Mouse (Mus musculus): Measurements from ENCODE around the gene Mup21.
"Not testable (repeated sequence)": the region's sequence is repeated elsewhere in the genome, so short reads cannot be mapped to it uniquely, and the experiment has no call there.

The Mup21 gene

DNA sequence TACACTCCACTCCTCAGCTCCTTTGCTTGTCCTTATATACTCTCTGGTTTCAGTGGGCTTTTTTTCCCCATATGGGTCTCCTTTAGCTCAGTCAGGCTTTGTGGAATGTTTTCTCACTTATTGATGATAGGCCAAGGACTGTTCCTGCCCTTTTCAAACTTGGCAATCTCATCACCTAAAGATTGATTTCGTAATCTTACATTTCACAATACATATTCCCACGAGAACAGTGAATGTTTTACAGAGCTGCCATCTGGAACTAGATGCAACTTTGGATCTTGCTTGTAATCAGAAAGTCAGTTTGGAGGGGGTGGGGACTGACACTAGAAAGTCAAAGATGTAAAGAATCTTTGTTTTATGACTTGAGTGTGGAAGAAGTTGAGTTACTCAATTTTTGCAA is at the start of gene Mup21:
Gene Mup21, minus strand, starts transcription at position 53 of the 400 bp plus-strand sequence.
- no peak for DNase-seq (ENCODE audit: low spot score)

DNA sequence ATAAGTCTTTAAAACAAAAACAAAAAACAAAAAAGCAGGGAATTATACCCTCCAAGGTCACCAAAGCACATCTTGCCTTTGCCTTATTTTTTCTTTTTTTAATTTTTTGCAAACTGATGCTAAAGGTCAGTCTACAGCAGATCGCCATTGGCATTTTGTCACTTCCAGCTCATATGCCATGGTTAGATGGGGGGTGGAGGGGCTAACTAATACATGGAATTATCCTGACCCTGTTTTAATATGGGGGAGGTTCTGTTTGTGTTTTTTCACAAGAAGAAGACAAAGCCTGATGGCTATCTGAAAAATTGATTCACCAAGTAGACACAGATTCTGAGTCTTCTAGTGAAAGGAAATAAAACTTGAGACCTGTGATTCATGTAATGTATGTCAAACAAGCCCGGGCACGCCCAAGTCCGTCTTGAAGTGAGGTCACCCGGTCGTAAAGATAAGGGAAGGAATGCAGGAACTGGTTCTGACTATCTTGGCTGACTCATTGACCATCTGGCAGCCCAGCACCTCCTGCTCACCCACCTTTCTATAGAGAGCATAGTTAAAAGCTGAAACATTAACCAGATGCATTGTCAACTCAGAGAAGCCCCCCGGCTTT is 49.4 kb upstream of the Mup21 start:
- DNase-seq (ENCODE audit: low spot score), result peak; percentile 42

DNA sequence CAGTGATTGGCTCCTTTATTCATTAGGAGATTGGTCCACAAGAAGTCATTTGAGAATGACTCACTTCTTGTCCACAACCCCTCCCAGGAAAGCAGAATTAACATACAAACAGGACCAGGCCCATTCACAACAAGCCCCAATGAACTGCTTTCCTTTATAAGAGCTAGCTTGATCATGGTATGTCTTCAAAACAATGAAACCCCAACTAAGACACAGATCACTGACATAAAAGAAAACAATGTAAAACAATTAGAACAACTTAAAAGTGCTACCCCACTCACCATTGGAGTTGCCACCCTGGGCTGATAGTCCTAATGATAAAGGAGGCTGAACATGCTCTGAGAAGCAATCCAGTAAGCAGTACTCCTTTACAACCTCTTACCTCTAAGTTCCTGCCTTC is 38.1 kb upstream of the Mup21 start:
- no peak for DNase-seq (ENCODE audit: low spot score)

DNA sequence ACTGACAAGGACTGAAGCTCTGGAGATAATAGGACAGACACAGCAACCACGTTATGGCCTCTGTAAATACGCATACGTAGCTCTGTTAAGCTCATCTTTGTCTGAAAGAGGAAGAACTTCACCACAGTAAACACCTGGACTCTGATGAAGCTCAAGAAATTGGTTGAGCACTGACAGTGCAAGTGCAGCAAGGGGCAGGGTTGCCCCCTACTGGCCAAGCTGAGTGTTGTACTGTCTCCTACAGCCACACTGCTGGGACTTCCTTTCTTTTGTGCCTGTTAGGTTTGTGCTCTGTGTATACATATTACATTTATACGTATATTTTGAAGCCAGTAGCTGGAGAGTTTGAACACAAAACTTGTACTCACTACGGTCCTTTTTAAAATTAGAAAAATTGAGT is 26.6 kb upstream of the Mup21 start:
- DNase-seq (ENCODE audit: low spot score), result no peak

DNA sequence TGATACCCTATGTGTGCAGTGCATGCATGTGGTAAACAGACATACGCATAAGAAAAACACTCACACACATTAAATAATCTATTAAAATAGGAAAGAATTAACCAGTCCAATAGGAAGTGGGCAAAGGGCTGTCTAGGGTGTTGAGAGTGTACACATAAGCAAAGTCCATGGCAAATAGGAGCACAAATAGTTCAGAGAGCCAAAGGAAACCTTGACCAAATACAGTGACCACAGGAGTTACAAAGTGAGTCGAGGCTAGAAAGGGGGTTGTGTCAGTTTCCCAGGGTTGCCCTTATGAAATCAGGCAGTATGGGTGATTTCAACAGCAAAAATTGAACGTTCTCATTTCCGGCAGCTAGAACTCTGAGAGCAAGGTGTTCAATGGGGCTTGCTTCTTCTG is 23.8 kb upstream of the Mup21 start:
- DNase-seq (ENCODE audit: low spot score), result no peak

DNA sequence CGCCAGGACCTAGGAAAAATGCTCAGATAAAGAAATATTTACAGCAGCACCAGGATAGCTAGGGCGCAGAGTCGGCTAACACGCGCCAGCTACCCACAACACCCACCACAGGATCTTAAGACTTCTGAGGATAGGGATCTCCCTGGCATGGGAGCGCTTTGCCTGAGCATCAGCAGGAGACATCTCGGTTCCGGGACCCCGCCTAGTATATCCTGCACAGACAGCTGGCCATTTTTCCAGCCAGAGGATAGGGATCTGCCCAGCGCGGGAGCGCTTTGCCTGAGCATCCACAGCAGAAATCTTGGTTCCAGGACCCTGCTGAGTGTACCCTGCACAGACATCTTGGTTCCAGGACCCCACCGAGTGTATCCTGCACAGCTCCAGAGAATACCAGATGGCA is 17.0 kb upstream of the Mup21 start:
- DNase-seq (ENCODE audit: low spot score), result not testable (repeated sequence)

DNA sequence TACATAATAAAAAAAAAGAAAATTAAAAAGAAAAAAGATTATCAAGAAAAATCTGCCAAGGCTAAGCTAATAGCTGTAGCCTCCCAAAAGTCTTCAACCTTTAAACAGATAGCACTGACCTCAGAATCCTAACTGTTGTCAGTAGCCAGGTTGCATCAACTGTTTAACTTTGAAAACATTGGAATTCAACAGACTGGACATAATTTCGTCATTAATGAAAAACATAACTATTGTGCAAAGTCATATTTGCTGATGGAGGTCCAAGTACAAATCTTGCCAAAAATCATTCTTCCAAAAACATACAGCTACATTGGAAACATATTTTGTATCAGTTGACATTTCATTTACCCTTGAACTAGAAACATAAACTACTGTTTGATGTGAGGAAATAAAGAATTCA is 7.7 kb upstream of the Mup21 start:
- DNase-seq (ENCODE audit: low spot score), result no peak

DNA sequence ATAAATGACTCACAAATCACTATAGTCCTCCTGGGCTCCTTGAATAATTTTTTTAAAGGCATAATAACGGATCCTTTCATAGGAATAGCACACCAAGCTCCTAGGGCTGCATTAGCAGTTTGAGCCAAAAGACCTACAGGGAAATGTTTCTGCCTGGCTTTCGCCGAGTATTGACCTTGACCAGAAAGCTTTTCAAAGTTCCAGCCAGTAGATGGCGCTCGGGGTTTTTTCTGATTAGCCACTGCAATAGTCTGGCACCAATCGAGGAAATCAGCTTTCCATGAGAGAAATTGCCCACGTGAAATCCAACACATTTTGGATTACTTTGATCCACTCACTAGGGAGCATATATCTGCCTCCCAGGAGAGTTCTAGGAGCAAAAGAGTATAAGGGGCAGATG is 17.0 kb downstream of the Mup21 start:
- DNase-seq (ENCODE audit: low spot score), result peak; percentile 3

DNA sequence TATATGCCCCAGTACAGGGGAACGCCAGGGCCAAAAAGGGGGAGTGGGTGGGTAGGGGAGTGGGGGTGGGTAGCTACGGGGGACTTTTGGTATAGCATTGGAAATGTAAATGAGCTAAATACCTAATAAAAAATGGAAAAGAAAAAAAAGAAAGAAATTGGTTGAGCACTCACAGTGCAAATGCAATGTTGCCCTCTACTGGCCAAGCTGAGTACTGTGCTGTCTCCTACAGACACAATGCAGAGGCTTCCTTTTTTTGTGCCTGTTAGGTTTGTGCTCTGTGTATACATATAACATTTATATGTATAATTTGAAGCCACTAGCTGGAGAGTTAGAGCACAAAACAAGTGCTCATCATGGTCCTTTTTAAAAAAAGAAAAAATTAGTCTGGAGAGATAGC is 47.3 kb downstream of the Mup21 start:
- not testable (repeated sequence) for DNase-seq (ENCODE audit: low spot score)
